Mouse (Mus musculus): ENCODE data around the gene Spsb1.

GRCm38 (mm10) chr4:150003021-150003580, 48.3 kb upstream of the Spsb1 start:
- TF ChIP-seq MAFK (IDR thresholded peaks at IDR 0.05; ENCODE audit: insufficient replicate concordance, low read length) (no peak), ZNF384 (IDR thresholded peaks at IDR 0.05; ENCODE audit: low read depth, low read length) (no peak), CTCF (conservative IDR thresholded peaks at IDR 0.05 in 1 of 2, IDR thresholded peaks at IDR 0.05 in 1 of 2; ENCODE audit: low read depth in 2 of 2, low read length in 2 of 2) (no peak), CHD2 (IDR thresholded peaks at IDR 0.05; ENCODE audit: low read length) (no peak), EP300 (IDR thresholded peaks at IDR 0.05; ENCODE audit: low read length) (no peak), TCF12 (IDR thresholded peaks at IDR 0.05; ENCODE audit: low read depth, low read length) (no peak), JUN (IDR thresholded peaks at IDR 0.05; ENCODE audit: insufficient read depth, low read depth, low read length) (no peak), ZC3H11A (IDR thresholded peaks at IDR 0.05; ENCODE audit: low read depth, low read length) (no peak), HCFC1 (IDR thresholded peaks at IDR 0.05; ENCODE audit: low read depth, low read length) (no peak), MAZ (IDR thresholded peaks at IDR 0.05; ENCODE audit: low read depth, low read length) (no peak)
